ENCODE assay signal across 1 mouse cellular context in genomic region chr3:130309277-130309676, GRCm38 (mm10).
TF ChIP-seq lines count a peak whose summit lies in the region.

No protein-coding gene starts in this region.

TF ChIP-seq in CH12.LX, 34 proteins besides CTCF, POLR2A, EP300 and RAD21 (continued from another document):
- no peak for TF ChIP-seq ZC3H11A (IDR thresholded peaks at IDR 0.05; ENCODE audit: low read depth, low read length)
- TF ChIP-seq JUN (IDR thresholded peaks at IDR 0.05; ENCODE audit: insufficient read depth, low read depth, low read length), result peak; percentile 52; the same call in 1 of the 2 replicates
- TF ChIP-seq MXI1 (IDR thresholded peaks at IDR 0.05; ENCODE audit: low read depth, low read length), result no peak
- no peak for TF ChIP-seq ZMIZ1 (IDR thresholded peaks at IDR 0.05; ENCODE audit: low read depth, low read length)
- TF ChIP-seq BHLHE40 (IDR thresholded peaks at IDR 0.05; ENCODE audit: low read depth, low read length), result no peak; the same call in 1 of the 2 replicates
- TF ChIP-seq ETS1 (conservative IDR thresholded peaks at IDR 0.05; ENCODE audit: low read depth, low read length), result peak; percentile 36; the same call in 1 of the 2 replicates
- no peak for TF ChIP-seq NELFE (IDR thresholded peaks at IDR 0.05; ENCODE audit: low read depth, low read length)
- TF ChIP-seq GABPA (IDR thresholded peaks at IDR 0.05; ENCODE audit: insufficient replicate concordance, low read depth, low read length), result no peak
- 0 out of 2 replicates have a peak, but pooled peaks have one; percentile 17 for TF ChIP-seq JUND (conservative IDR thresholded peaks at IDR 0.05; ENCODE audit: low read depth, low read length)
- peak; percentile 64 for TF ChIP-seq IRF4 (IDR thresholded peaks at IDR 0.05; ENCODE audit: low read depth, low read length)
- 0 out of 2 replicates have a peak, but pooled peaks have one; percentile 32 for TF ChIP-seq RCOR1 (conservative IDR thresholded peaks at IDR 0.05; ENCODE audit: low read depth, low read length)
